ENCODE assay signal across 8 mouse cellular contexts in the genomic region with DNA sequence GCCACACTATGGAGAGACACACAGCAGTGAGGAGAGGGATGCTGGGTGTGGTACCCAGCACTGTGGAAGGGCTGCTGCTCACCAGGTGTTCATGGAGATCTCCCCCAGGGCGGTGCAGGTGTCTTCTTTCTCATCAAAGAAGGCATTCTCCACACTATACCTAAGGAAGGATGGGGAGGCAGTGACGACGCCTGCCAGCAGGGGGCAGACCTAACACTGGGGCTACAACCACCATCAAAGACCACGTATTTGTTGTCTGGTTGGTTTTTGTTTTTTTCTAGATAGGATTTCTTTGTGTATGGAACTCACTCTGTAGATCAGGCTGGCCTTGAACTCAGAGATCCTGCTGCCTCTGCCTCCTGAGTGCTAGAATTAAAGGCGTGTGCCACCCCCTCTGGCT. TPM values are rescaled to one million over a fixed set of nuclear protein-coding genes. Genes with fewer than 3 reads are reported as not detected.
A peak's percentile ranks its signal among the peaks of the same experiment; 100 is the strongest.
DNase-seq lines count a peak whose midpoint lies in the region; ATAC-seq and TF ChIP-seq lines count a peak whose summit lies in the region.
"Had no signal": no experiment of that assay in that cellular context is flagged by ENCODE, and none has a peak within 500 bp of the region (broad histone marks: within the 10 kb centered on the region; RNA-seq: fewer than 3 reads in every experiment).

No protein-coding gene starts in this region.

- dilution Hi-C loops in CH12.LX (cut with MboI; ENCODE audit: extremely low pct_ligation_motif_present, extremely low pct_unique_long_range_greater_than_20kb, low sequenced_read_pairs), result no loop called here

- no peak overlapping the region for H3K4me2 ChIP-seq in CH12.LX (ENCODE audit: insufficient read depth, low read depth, poor library complexity, severe bottlenecking)
- H3K4me2 ChIP-seq in lung, postnatal 0 days (replicated peaks; ENCODE audit: low read depth, low read length), result no peak overlapping the region

- H3K27me3 ChIP-seq in CH12.LX (replicated peaks), result no peaks in the 10 kb centered on the region
- no peaks in the 10 kb centered on the region for H3K27me3 ChIP-seq in lung, postnatal 0 days (replicated peaks; ENCODE audit: insufficient read depth, low read length)
- H3K27me3 ChIP-seq: megakaryocyte, embryonic 14.5 days had no signal

- TF ChIP-seq POLR2A in CH12.LX (IDR thresholded peaks at IDR 0.05; ENCODE audit: low read depth, low read length), result no peak

- no peak overlapping the region for H3K27ac ChIP-seq in CH12.LX (ENCODE audit: insufficient read depth, low read depth)
- no peak overlapping the region for H3K27ac ChIP-seq in lung, postnatal 0 days (ENCODE audit: low read length)

- 0 out of 2 replicates have a peak, but pooled peaks have one; percentile 13 for ATAC-seq in lung, postnatal 0 days

- peak; percentile 66 for DNase-seq in layer of hippocampus, adult 11-12 months (ENCODE audit: low spot score)
- no peak for DNase-seq in layer of hippocampus, adult 9-11 months
- DNase-seq in CH12.LX (ENCODE audit: extremely low read depth), result peak; percentile 45
- DNase-seq in T-cell, adult 2 months (ENCODE audit: low spot score), result peak; percentile 79
- peak; percentile 36 to 41 for DNase-seq in heart, adult 9 months (ENCODE audit: low spot score in 2 of 2)
- DNase-seq in lung, postnatal 0 days (ENCODE audit: low spot score), result no peak
- DNase-seq in testis, postnatal 10 days (ENCODE audit: low spot score), result peak; percentile 79

- H3K9ac ChIP-seq in CH12.LX (ENCODE audit: insufficient read depth, low read depth), result no peak overlapping the region
- no peak overlapping the region for H3K9ac ChIP-seq in lung, postnatal 0 days (replicated peaks; ENCODE audit: low read depth)

- H3K4me3 ChIP-seq in CH12.LX (replicated peaks in 1 of 3; ENCODE audit: low read depth in 2 of 3, low read length in 2 of 3, poor library complexity in 1 of 3), result no peak overlapping the region
- no peak overlapping the region for H3K4me3 ChIP-seq in lung, postnatal 0 days (ENCODE audit: low read depth, low read length)
- H3K4me3 ChIP-seq: megakaryocyte, embryonic 14.5 days had no signal

- peak; percentile 31 for TF ChIP-seq RAD21 in CH12.LX (IDR thresholded peaks at IDR 0.05; ENCODE audit: low read depth, low read length)

- 50% methylated on average over 5 of the region's 5 CpGs for WGBS in lung, postnatal 0 days

- peaks cover under 1% of the 10 kb centered on the region; the same call in 1 of the 2 replicates for H3K79me2 ChIP-seq in CH12.LX (replicated peaks; ENCODE audit: control insufficient read depth, extremely low read depth, insufficient read depth, poor library complexity, severe bottlenecking)

- in situ Hi-C loops in CH12.LX (cut with MboI; ENCODE audit: low pct_ligation_motif_present, low pct_unique_long_range_greater_than_20kb, low sequenced_read_pairs), result no loop called here

- TF ChIP-seq CTCF in CH12.LX (conservative IDR thresholded peaks at IDR 0.05 in 1 of 2, IDR thresholded peaks at IDR 0.05 in 1 of 2; ENCODE audit: low read depth in 2 of 2, low read length in 2 of 2), result peak; percentile 77
- TF ChIP-seq CTCF in lung, postnatal 0 days (IDR thresholded peaks at IDR 0.05), result peak; percentile 86

- TF ChIP-seq EP300 in CH12.LX (IDR thresholded peaks at IDR 0.05; ENCODE audit: low read length), result no peak
- no peak for TF ChIP-seq EP300 in lung, postnatal 0 days (IDR thresholded peaks at IDR 0.05)

- H3K9me3 ChIP-seq in CH12.LX (replicated peaks; ENCODE audit: low read length), result no peaks in the 10 kb centered on the region
- H3K9me3 ChIP-seq in lung, postnatal 0 days (ENCODE audit: low read length), result no peaks in the 10 kb centered on the region
- H3K9me3 ChIP-seq: megakaryocyte, embryonic 14.5 days had no signal

- H3K36me3 ChIP-seq in CH12.LX (replicated peaks in 1 of 2; ENCODE audit: control insufficient read depth in 1 of 2, insufficient read depth in 1 of 2, low read length in 1 of 2), result peaks cover 95 to 100% of the 10 kb centered on the region in 2 experiments
- peaks cover 14% of the 10 kb centered on the region; the same call in 1 of the 2 replicates for H3K36me3 ChIP-seq in lung, postnatal 0 days (ENCODE audit: insufficient read depth, low read length)

- peaks cover 4 to 10% of the 10 kb centered on the region in 2 experiments; a peak in 3 of 4 replicates for H3K4me1 ChIP-seq in CH12.LX (ENCODE audit: control insufficient read depth in 1 of 2, insufficient read depth in 2 of 2)
- H3K4me1 ChIP-seq in lung, postnatal 0 days (ENCODE audit: insufficient read depth, low read depth, low read length), result no peaks in the 10 kb centered on the region

TF ChIP-seq in CH12.LX, 34 proteins besides CTCF, POLR2A, EP300 and RAD21:
- TF ChIP-seq SMC3 (IDR thresholded peaks at IDR 0.05; ENCODE audit: low read depth, low read length) (peak; percentile 70), JUND (conservative IDR thresholded peaks at IDR 0.05; ENCODE audit: low read depth, low read length) (no peak), TBP (conservative IDR thresholded peaks at IDR 0.05; ENCODE audit: low read depth, low read length) (no peak)
TF ChIP-seq in CH12.LX: peak in this region for 1.

RNA-seq across cellular contexts. Expression of a gene that starts 6.4 kb away (rescaled TPM):
- total RNA-seq in CH12.LX (2012; rRNA removed) (84.8 and 95.0 TPM in 2 replicates), CH12.LX (2014; rRNA removed) (47.5 TPM in 2 replicates)
- 164 and 175 TPM in 2 replicates for polyA plus RNA-seq in CH12.LX (2012; ENCODE audit: insufficient read length, low read depth)
- 25.5 and 25.9 TPM in 2 replicates for polyA plus RNA-seq in lung, postnatal 0 days (2015; fragmentation: Nextera tagmentation; extraction: Ambion mirVana)

RNA-seq across cellular contexts. Expression of a gene that starts 8.4 kb away (rescaled TPM):
- total RNA-seq in CH12.LX (2012; rRNA removed), result 0.17 TPM in 1 of 2 replicates, not detected in the other
- 9.1 and 11.7 TPM in 2 replicates for total RNA-seq in CH12.LX (2014; rRNA removed)
- 8.7 TPM in 1 of 2 replicates, not detected in the other for polyA plus RNA-seq in CH12.LX (2012; ENCODE audit: insufficient read length, low read depth)
- polyA plus RNA-seq in lung, postnatal 0 days (2015; fragmentation: Nextera tagmentation; extraction: Ambion mirVana), result 1.2 and 2.0 TPM in 2 replicates

RNA-seq across cellular contexts. Expression of a gene that starts 11.5 kb away (rescaled TPM):
- not detected in 2 replicates for total RNA-seq in CH12.LX (2012; rRNA removed)
- total RNA-seq in CH12.LX (2014; rRNA removed), result not detected in 2 replicates
- not detected in 2 replicates for polyA plus RNA-seq in CH12.LX (2012; ENCODE audit: insufficient read length, low read depth)
- 4.4 and 4.7 TPM in 2 replicates for polyA plus RNA-seq in lung, postnatal 0 days (2015; fragmentation: Nextera tagmentation; extraction: Ambion mirVana)

RNA-seq across cellular contexts. Expression of a gene that starts 14.3 kb away (rescaled TPM):
- 51.3 and 57.8 TPM in 2 replicates for total RNA-seq in CH12.LX (2012; rRNA removed)
- 36.1 and 39.5 TPM in 2 replicates for total RNA-seq in CH12.LX (2014; rRNA removed)
- polyA plus RNA-seq in CH12.LX (2012; ENCODE audit: insufficient read length, low read depth), result 58.0 and 65.3 TPM in 2 replicates
- polyA plus RNA-seq in lung, postnatal 0 days (2015; fragmentation: Nextera tagmentation; extraction: Ambion mirVana), result 84.3 and 91.1 TPM in 2 replicates

RNA-seq across cellular contexts. Expression of a gene that starts 20.7 kb away (rescaled TPM):
- total RNA-seq in CH12.LX (2012; rRNA removed) (0.29 and 0.30 TPM in 2 replicates), CH12.LX (2014; rRNA removed) (0.14 TPM in 1 of 2 replicates, not detected in the other)
- 0.26 and 0.31 TPM in 2 replicates for polyA plus RNA-seq in CH12.LX (2012; ENCODE audit: insufficient read length, low read depth)
- 0.58 and 0.61 TPM in 2 replicates for polyA plus RNA-seq in lung, postnatal 0 days (2015; fragmentation: Nextera tagmentation; extraction: Ambion mirVana)

Comparison
In these comparisons a context has a peak if more than half of its experiments do, and no peak if none do; other contexts are left out.
1. DNase-seq: peak in layer of hippocampus, adult 11-12 months (single experiment), CH12.LX (single experiment), T-cell, adult 2 months (single experiment), heart, adult 9 months (2 of 2) and testis, postnatal 10 days (single experiment); none in layer of hippocampus, adult 9-11 months (single experiment) and lung, postnatal 0 days (single experiment).